Mouse (Mus musculus) embryonic facial prominence, embryonic 10.5 days (tissue): ENCODE data around the gene Tm7sf2. TPM values are rescaled to one million over a fixed set of nuclear protein-coding genes. Genes with fewer than 3 reads are reported as not detected.

Experiments used
- DNase-seq: peaks from one replicate; pipeline ENCODE4 v3.0.0-alpha.2; 2017; ENCODE audit warnings: low spot score
- H3K27ac ChIP-seq: fragments of 300-500 bp; sonication (generic); replicated peaks from 2 replicates; pipeline ENCODE4 v1.5.1; 2016; ENCODE audit warnings: mild to moderate bottlenecking
- H3K27me3 ChIP-seq: fragments of 300-500 bp; sonication (generic); replicated peaks from 2 replicates; pipeline ENCODE4 v1.6.1; 2016; ENCODE audit warnings: low read depth, mild to moderate bottlenecking; ENCODE audit not compliant: poor library complexity, severe bottlenecking
- H3K36me3 ChIP-seq: fragments of 300-500 bp; sonication (generic); replicated peaks from 2 replicates; pipeline ENCODE4 v1.6.1; 2016; ENCODE audit warnings: mild to moderate bottlenecking, moderate library complexity
- H3K4me1 ChIP-seq: fragments of 300-500 bp; sonication (generic); 2 replicates; pipeline ENCODE4 v1.6.1; 2016
- H3K4me3 ChIP-seq: fragments of 300-500 bp; sonication (generic); 2 replicates; pipeline ENCODE4 v1.5.1; 2016; ENCODE audit warnings: mild to moderate bottlenecking, moderate library complexity
- H3K9me3 ChIP-seq: fragments of 300-500 bp; sonication (generic); 2 replicates; pipeline ENCODE4 v1.6.1; 2016; ENCODE audit warnings: mild to moderate bottlenecking
- WGBS: fragments of 180-500 bp; shearing (Covaris S2); methylation state at CpG from one replicate; pipeline ENCODE4 v1.1.7; 2016; 5-methylcytosine and 5-hydroxymethylcytosine counted together
- polyA plus RNA-seq: library from polyadenylated mRNA; unstranded; fragments of >200 nt; fragmentation: Nextera tagmentation; extraction: Ambion mirVana; gene quantifications from 2 replicates; pipeline ENCODE4 v1.2.1, GENCODE M21; 2016

Gene Tm7sf2
- polyA plus RNA-seq, 1 experiment from 2014 or later, result 30.3 TPM

DNA sequence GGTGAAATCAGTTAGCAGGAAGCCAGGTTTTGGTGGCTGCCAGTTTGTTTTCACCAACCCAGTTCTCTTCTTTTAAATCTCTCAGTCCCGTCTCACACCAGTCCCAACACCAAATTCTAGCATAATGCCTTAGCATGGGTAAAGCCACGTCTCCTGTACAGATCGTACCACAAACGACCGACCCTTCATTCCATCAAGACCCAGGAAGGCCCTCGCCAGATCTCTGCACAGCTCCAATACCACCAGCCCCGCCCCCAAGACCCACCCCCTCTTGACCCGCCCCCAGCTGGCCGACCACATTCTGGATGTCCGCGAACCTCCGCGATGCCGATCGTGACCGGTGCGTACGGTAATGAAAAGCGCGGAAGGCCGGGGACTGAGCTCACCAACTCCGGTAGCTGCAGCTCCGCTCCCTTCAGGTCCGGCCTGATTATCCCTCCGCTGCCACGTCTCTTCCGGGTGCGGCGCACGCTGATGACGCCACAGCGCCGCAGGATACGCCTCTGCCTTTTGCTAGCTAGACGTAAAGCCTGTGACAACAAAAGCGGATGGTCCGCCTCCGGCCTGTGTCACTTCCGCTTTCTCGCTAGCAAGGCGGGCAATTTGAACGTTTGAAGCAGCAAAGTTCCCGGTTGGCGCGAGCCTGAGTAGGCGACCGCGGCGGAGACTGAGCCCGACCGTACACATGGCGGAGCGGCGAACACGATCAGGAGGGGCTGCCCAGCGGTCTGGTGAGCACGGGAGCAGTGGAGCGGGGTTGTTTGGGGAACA lies 16.5 kb upstream of the Tm7sf2 start, which contains the start of the genes Zfpl1 and Cdca5:
Gene Zfpl1, minus strand, starts transcription at position 479 of the 771 bp plus-strand sequence.
Gene Cdca5, plus strand, starts transcription at position 506 of the 771 bp plus-strand sequence.
- H3K36me3 ChIP-seq, result peaks cover 77% of the 10 kb centered on the region
- H3K27ac ChIP-seq, result peak within 1 kb of the TSS; percentile 90
- peak; percentile 98 for DNase-seq
- H3K27me3 ChIP-seq, result no peaks in the 10 kb centered on the region
- H3K4me3 ChIP-seq, result peak within 1 kb of the TSS; percentile 90
- no peaks in the 10 kb centered on the region for H3K9me3 ChIP-seq
- peaks cover 24% of the 10 kb centered on the region for H3K4me1 ChIP-seq
- WGBS, result under 1% methylated on average over 58 of the region's 58 CpGs

DNA sequence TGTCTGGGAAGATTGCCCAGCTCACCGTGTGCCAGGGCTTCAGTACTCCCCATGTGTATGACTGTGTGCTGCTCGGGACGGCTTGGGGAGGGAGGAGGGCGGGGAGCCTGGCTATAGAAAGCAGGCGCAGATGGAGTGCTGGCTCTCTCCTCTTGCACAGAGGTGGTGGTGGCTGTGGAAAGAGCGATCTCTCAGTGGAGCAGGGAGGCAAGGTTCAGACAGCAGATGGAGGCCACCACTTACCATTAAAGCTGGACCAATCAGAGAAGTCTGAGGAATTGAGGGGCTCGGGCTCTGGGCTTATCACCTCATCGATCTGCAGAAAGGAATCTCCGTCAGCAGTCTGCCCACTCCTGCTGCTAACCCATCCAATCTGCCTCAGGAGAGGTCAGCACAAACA lies 14.0 kb upstream of the Tm7sf2 start, which contains the start of gene Gm28374:
Gene Gm28374, minus strand, starts transcription at position 101 of the 400 bp plus-strand sequence.
- Histone ChIP-seq H3K9me3 (no peaks in the 10 kb centered on the region), H3K36me3 (peaks cover 57% of the 10 kb centered on the region), H3K4me3 (peak within 1 kb of the TSS; percentile 14; the same call in 1 of the 2 replicates), H3K27me3 (no peaks in the 10 kb centered on the region), H3K27ac (no peak within 1 kb of the TSS), H3K4me1 (peaks cover 31% of the 10 kb centered on the region)
- 90% methylated on average over 9 of the region's 9 CpGs for WGBS
- DNase-seq, result no peak

DNA sequence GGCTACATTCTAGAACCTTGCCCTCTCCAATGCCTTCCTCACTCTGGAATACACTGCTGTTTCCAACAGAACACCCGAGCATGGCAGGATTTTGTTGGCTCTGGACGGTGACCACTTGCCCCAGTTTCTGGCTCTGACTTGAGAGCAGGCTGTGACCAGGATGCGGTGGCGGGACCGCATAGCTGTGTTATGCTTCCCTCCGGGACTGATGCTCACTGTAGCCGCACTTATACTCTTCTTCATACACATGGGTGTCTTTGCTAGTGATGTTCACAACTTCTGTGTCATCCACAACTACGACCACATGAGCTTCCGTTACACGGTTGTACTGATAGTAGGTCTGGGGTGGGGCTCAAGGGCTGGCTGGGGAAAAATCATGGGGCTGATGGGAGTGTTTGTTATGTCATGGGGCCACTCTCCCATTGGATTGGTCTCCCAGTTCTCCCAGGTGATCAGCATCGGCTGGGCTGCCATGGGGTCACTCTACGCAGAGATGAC lies 11.9 kb upstream of the Tm7sf2 start, which contains the start of gene Tmem262:
Gene Tmem262, plus strand, starts transcription at position 51 of the 498 bp plus-strand sequence.
- peaks cover 30% of the 10 kb centered on the region for H3K4me1 ChIP-seq
- WGBS, result 93% methylated on average over 12 of the region's 12 CpGs
- no peaks in the 10 kb centered on the region for H3K27me3 ChIP-seq
- peaks cover 51% of the 10 kb centered on the region for H3K36me3 ChIP-seq
- H3K4me3 ChIP-seq, result no peak within 1 kb of the TSS; the same call in 1 of the 2 replicates
- H3K9me3 ChIP-seq, result no peaks in the 10 kb centered on the region
- H3K27ac ChIP-seq, result no peak within 1 kb of the TSS
- DNase-seq, result no peak

DNA sequence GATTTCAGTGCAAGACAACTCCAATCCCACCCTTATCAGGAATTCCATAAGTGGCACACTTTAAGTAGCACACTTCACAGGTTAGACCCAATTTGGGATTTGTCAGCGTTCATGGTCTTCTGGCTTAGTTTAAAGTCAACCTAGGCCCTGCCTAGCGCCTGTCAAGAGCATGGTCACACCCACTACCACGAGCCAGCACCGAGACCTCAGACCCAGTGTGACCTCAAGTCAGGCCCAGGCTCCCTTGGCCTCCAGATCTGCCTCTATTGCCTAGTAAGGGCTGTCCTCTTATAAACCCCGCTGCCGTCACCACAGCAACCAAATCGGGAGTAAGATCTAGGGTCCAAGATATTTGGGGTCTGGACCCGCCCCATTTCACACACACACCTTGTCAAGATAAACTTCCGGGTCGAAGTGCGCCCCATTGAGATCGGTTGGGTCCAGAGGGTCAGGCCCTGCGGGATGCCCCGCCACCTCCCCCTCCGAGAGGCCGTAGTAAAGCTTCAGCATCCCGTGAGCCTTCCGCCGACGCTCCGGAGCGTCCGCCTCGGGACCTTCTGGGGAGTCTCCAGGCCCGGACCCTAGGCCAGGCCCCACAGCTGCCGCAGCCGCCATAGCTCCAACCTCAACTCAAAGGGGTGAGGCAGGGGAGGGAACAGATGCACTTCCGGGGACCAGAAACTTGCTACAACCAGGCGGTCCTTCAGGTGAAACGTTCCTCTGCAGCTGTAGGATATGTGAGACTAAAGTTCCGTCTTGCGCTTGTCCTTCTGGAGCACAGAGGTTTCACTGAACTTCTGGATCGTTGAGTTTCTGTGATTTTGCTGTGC lies 8.6 kb upstream of the Tm7sf2 start, which contains the start of gene Vps51:
Gene Vps51, minus strand, starts transcription at position 668 of the 830 bp plus-strand sequence.
- H3K36me3 ChIP-seq, result peaks cover 56% of the 10 kb centered on the region
- H3K9me3 ChIP-seq, result no peaks in the 10 kb centered on the region
- peaks cover 19% of the 10 kb centered on the region for H3K4me1 ChIP-seq
- H3K27me3 ChIP-seq, result no peaks in the 10 kb centered on the region
- H3K4me3 ChIP-seq, result peak within 1 kb of the TSS; percentile 70
- DNase-seq, result peak; percentile 86
- 2% methylated on average over 33 of the region's 33 CpGs for WGBS
- H3K27ac ChIP-seq, result peak within 1 kb of the TSS; percentile 94

DNA sequence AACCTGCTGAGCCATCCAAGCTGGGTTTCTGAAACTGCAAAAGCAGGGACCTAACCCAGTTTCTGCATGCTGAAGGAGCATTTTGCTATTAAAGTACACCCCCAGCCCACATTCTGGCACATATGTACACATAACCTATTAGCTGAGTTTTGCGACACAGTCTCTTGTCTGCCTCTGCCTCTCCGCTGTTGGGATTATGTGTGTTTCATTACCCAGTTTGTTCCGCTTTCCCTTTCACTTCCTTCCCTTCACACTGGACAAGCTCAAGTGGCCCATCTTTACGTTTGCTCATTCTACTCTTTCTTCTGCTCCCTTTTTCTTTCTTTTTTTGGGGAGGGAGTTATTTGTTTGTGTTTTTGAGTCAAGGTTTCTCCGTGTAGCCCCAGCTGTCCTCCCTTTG lies 5.7 kb upstream of the Tm7sf2 start:
- DNase-seq, result no peak
- Histone ChIP-seq H3K36me3 (peaks cover 59% of the 10 kb centered on the region), H3K27me3 (no peaks in the 10 kb centered on the region), H3K4me1 (peaks cover 19% of the 10 kb centered on the region), H3K4me3 (no peak overlapping the region), H3K27ac (no peak overlapping the region), H3K9me3 (no peaks in the 10 kb centered on the region)
- WGBS, result 96% methylated on average over 5 of the region's 5 CpGs

DNA sequence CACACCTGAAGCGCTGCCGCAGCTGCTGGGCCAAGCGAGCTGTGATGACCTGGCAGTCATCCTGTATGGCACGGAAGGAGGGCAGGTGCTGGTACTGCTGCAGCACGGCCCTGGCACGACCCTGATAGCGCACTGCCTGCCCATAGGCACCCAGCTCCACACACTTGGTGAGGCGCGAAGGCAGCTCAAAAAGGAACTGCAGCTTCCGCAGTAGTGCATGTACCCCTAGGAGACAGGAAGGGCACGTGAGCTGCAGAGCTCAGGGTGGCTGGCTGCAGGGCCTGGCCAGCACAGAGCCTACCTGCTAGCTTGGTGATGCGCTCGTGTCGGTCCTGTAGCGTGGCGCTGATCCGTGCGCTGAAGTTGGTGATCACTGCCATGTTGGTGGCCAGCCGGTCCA lies 3.1 kb upstream of the Tm7sf2 start:
- no peak for DNase-seq
- peaks cover 30% of the 10 kb centered on the region for H3K4me1 ChIP-seq
- H3K9me3 ChIP-seq, result no peaks in the 10 kb centered on the region
- H3K4me3 ChIP-seq, result peak overlapping the region; percentile 21; the same call in 1 of the 2 replicates
- no peaks in the 10 kb centered on the region for H3K27me3 ChIP-seq
- peaks cover 63% of the 10 kb centered on the region for H3K36me3 ChIP-seq
- 93% methylated on average over 19 of the region's 19 CpGs for WGBS
- no peak overlapping the region for H3K27ac ChIP-seq

DNA sequence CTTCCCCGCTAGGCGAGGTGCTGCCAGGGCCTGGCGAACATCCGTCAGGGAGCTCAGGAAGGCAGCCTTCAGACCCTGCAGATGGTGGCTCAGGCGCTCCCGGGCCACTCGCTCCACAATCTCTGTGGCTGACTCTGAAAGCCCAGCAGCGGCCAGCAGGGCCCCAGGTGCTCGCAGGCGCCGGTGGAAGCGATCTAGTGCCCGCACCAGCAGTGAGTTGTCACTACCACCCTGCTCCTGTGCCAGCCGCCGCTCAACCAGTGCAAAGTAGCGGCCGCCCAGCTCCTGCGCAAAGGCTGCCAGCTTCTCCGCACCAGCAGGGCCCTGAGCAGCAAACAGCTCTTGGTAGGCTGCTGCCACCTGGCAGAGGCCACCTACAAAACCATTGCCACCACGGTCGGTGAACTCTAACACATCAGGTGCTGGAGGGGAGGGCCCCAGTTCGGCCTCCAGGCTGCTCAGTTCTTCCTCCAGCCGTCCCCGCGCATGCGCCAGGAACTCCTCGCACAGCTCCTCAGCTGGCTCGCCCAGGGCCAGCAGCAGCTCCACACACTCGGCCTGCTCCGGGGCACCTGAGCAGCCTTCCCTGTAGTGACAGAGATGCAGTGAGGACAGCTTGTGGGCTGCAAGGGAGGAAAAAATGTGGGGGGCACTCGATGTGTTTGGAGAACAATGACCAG lies 2.5 kb upstream of the Tm7sf2 start:
- Histone ChIP-seq H3K4me1 (peaks cover 28% of the 10 kb centered on the region), H3K9me3 (no peaks in the 10 kb centered on the region), H3K4me3 (peak overlapping the region; percentile 21; the same call in 1 of the 2 replicates), H3K36me3 (peaks cover 63% of the 10 kb centered on the region), H3K27ac (no peak overlapping the region), H3K27me3 (no peaks in the 10 kb centered on the region)
- 92% methylated on average over 31 of the region's 31 CpGs for WGBS
- DNase-seq, result no peak

DNA sequence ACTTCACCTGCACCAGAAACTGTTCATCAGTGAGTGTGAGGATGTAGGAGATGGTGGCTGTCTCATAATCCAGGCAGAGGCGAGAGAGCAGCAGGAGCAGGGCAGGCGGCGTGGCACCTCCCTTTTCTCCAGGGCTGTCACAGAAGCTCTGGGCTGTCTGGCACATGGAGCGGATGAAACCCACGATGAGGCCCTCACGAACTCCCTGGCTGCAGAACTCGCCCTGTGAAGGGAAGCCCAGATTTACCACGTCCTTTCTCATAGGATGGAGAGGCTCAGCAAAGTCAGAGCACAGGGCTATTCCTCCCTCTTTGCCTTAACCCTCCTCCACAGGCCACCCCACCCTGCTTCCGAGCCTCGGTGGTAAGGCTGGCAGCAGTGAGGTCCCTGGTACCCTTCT lies 1.7 kb upstream of the Tm7sf2 start:
- 93% methylated on average over 10 of the region's 10 CpGs for WGBS
- peaks cover 55% of the 10 kb centered on the region for H3K36me3 ChIP-seq

DNA sequence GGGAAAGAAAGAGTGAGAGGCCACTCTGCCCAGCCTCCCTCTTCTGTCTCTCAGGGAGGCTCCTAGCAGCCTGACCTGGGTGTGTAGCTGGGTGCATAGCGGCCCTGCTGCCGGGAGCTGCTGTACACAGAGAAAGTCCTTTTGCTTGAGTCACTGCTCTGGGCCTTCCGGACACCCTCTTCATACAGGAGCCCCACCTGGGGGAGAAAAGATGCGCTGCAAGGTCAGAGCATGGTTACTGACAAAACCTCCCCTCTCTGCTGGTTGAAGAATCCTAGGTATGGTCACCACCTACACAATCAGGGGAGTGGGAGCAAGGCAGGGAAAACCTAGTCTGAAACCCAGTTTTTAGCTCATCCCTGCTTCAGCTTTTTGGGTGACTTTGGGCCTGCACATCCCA lies 778 bp upstream of the Tm7sf2 start:
- peaks cover 49% of the 10 kb centered on the region for H3K36me3 ChIP-seq
- WGBS, result 83% methylated on average over 4 of the region's 4 CpGs
- peak overlapping the region; percentile 66; the same call in 1 of the 2 replicates for H3K4me3 ChIP-seq
- DNase-seq, result no peak
- H3K27me3 ChIP-seq, result no peaks in the 10 kb centered on the region
- H3K27ac ChIP-seq, result no peak overlapping the region
- H3K4me1 ChIP-seq, result peaks cover 26% of the 10 kb centered on the region
- no peaks in the 10 kb centered on the region for H3K9me3 ChIP-seq

More for the DNA sequence above, 1.7 kb upstream of the Tm7sf2 start:
- Histone ChIP-seq H3K27me3 (no peaks in the 10 kb centered on the region), H3K27ac (no peak overlapping the region), H3K4me1 (peaks cover 26% of the 10 kb centered on the region), H3K9me3 (no peaks in the 10 kb centered on the region), H3K4me3 (no peak overlapping the region; the same call in 1 of the 2 replicates)
- DNase-seq, result no peak

DNA sequence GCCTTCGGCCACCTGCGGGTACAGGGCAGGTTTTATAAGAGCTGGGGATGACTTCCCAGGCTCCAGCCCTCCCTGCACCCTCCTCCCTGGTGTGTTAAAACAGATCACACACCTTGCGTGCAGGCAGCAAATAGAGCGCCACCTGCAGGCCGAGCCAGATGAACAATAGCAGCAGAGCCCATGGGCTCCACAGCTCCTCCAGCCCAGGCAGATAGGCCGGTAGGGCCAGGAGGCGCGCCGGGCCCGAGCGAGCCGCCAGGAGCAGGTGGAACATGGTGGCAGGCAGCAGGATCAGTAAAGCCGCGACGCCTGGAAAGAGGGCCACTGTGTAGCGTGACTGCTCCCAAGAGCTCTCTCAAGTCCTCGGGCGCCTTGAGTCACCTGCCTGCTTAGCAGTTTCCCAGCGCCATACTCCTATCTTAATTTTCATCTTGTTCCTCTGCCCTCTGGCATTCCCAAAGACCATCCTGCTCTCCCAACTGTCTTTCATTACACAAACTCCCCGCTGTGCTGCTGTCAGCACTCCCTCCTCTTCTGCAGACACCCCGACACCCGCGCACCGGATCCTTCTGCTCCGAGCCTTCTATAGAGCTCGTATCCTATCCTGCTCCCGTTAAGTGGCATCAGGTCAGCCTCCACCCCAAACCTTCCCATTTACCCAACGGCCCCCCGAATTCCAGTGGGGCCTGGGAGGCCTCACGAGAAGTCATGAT lies 1.0 kb downstream of the Tm7sf2 start:
- H3K27ac ChIP-seq, result peak overlapping the region; percentile 81
- peaks cover 52% of the 10 kb centered on the region for H3K36me3 ChIP-seq

DNA sequence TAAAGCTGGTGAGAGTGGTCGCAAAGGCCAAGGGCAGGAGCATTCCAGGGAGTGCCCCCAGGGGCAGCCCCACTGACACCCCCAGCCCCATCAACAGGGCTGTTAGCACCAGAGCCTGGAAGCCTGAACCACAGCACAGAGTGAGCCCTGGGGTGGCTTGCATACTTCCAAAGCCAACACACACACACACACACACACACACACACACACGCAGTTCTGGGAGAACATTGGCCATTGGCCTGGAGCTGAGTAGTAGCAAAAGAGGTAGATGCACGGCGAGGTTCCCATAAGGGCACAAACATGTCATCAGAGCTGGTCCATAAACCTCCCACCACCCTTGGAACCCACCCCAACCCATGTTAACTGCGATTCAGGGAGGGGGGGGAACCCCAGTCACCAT lies 1.6 kb downstream of the Tm7sf2 start:
- Histone ChIP-seq H3K27me3 (no peaks in the 10 kb centered on the region), H3K27ac (peak overlapping the region; percentile 81), H3K36me3 (peaks cover 51% of the 10 kb centered on the region), H3K4me1 (peaks cover 43% of the 10 kb centered on the region), H3K4me3 (peak overlapping the region; percentile 66), H3K9me3 (no peaks in the 10 kb centered on the region)
- no peak for DNase-seq
- 42% methylated on average over 5 of the region's 5 CpGs for WGBS

More for the DNA sequence above, 1.0 kb downstream of the Tm7sf2 start:
- Histone ChIP-seq H3K4me3 (peak overlapping the region; percentile 66), H3K9me3 (no peaks in the 10 kb centered on the region), H3K27me3 (no peaks in the 10 kb centered on the region), H3K4me1 (peaks cover 37% of the 10 kb centered on the region)
- peak; percentile 90 for DNase-seq
- WGBS, result under 1% methylated on average over 30 of the region's 30 CpGs
